Mouse (Mus musculus) hindbrain, embryonic 10.5 days (tissue): ENCODE measurements at regions not wholly inside any gene's neighbourhood (a gene's known extent, or its start where the extent isn't known, plus 50 kb on each side); places are given as distances from the start of the nearest gene placed in this dataset.
A peak's percentile ranks its signal among the peaks of the same experiment; 100 is the strongest.

Source experiments
- DNase-seq: peaks from one replicate; pipeline ENCODE4 v3.0.0-alpha.2; 2017; ENCODE audit warnings: low spot score
- H3K27ac ChIP-seq: fragments of 300-500 bp; sonication (generic); 2 replicates; pipeline ENCODE4 v1.5.1; 2016; ENCODE audit warnings: mild to moderate bottlenecking, moderate library complexity
- H3K27me3 ChIP-seq: fragments of 300-500 bp; sonication (generic); 2 replicates; pipeline ENCODE4 v1.6.1; 2016; ENCODE audit warnings: mild to moderate bottlenecking; ENCODE audit not compliant: poor library complexity, insufficient read depth, severe bottlenecking
- H3K36me3 ChIP-seq: fragments of 300-500 bp; sonication (generic); 2 replicates; pipeline ENCODE4 v1.6.1; 2016; ENCODE audit warnings: mild to moderate bottlenecking, moderate library complexity
- H3K4me1 ChIP-seq: fragments of 300-500 bp; sonication (generic); replicated peaks from 2 replicates; pipeline ENCODE4 v1.6.1; 2016; ENCODE audit warnings: mild to moderate bottlenecking
- H3K4me3 ChIP-seq: fragments of 300-500 bp; sonication (generic); 2 replicates; pipeline ENCODE4 v1.5.1; 2016; ENCODE audit warnings: mild to moderate bottlenecking, moderate library complexity
- H3K9me3 ChIP-seq: fragments of 300-500 bp; sonication (generic); 2 replicates; pipeline ENCODE4 v1.6.1; 2016; ENCODE audit warnings: mild to moderate bottlenecking, moderate library complexity
- WGBS: fragments of 180-500 bp; shearing (Covaris S2); methylation state at CpG from one replicate; pipeline ENCODE4 v1.1.7; 2016; 5-methylcytosine and 5-hydroxymethylcytosine counted together

DNA sequence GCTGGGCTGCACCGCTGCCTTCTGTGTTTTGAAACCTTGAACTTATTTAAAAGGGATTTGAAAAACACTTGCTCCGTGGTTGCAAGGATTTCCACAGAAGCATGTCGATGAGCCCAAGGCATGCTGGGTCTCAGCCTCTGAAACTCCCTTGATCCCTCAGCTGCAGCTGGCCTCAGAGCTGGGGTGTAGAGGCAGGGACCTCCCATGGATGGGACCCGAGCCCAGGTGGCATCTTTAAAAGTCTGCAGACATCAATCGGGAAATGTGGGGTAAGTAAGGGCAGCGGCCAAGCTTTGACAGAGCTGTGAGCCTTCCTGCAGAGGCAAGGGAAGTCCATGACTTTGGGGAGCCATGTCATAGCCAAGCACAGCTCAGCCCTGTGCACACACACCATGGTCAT lies 207.1 kb downstream of the Cdc5l start:
- WGBS, result 44% methylated on average over 6 of the region's 6 CpGs
- no peaks in the 10 kb centered on the region for H3K27me3 ChIP-seq
- H3K4me1 ChIP-seq, result peaks cover 57% of the 10 kb centered on the region
- H3K4me3 ChIP-seq, result no peak overlapping the region
- H3K36me3 ChIP-seq, result no peaks in the 10 kb centered on the region
- H3K9me3 ChIP-seq, result no peaks in the 10 kb centered on the region
- H3K27ac ChIP-seq, result 0 out of 2 replicates have a peak overlapping the region, but pooled peaks have one; percentile 23
- no peak for DNase-seq

DNA sequence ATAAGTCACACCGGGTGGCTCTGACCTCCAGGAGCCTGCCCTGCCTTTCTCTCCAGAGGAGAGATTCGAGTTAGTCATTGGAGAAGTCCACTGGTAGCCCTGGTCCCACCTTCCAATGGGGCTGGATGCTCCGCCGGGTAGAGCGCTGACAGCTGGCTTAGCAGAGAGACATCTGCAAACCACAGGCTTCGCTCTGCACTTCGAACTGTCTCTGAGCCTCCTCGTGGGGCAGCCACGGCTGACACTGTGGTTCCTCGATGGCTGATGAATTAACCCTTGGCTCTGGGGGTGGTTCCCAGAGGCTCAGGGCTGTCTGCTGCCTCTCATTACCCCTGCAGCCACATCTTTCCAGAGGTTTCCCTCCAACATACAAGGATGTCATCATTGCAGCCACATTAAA lies 211.9 kb downstream of the Cdc5l start:
- 64% methylated on average over 10 of the region's 10 CpGs for WGBS
- no peaks in the 10 kb centered on the region for H3K36me3 ChIP-seq
- no peaks in the 10 kb centered on the region for H3K27me3 ChIP-seq
- 0 out of 2 replicates have a peak overlapping the region, but pooled peaks have one; percentile 24 for H3K27ac ChIP-seq
- DNase-seq, result no peak
- no peak overlapping the region for H3K4me3 ChIP-seq
- H3K4me1 ChIP-seq, result peaks cover 46% of the 10 kb centered on the region
- H3K9me3 ChIP-seq, result no peaks in the 10 kb centered on the region

- DNase-seq, result no peak
- Histone ChIP-seq H3K4me3 (no peak overlapping the region), H3K4me1 (peaks cover 38% of the 10 kb centered on the region), H3K27ac (no peak overlapping the region), H3K9me3 (no peaks in the 10 kb centered on the region), H3K27me3 (no peaks in the 10 kb centered on the region), H3K36me3 (no peaks in the 10 kb centered on the region)
- WGBS, result 92% methylated on average over 5 of the region's 5 CpGs
Measured at GRCm38 (mm10) chr17:45217126-45217525, 216.4 kb downstream of the Cdc5l start.

GRCm38 (mm10) chr17:45215067-45216049 lies 218.2 kb downstream of the Cdc5l start:
- no peak for DNase-seq
- H3K4me1 ChIP-seq, result peaks cover 34% of the 10 kb centered on the region
- no peaks in the 10 kb centered on the region for H3K36me3 ChIP-seq
- H3K4me3 ChIP-seq, result no peak overlapping the region
- WGBS, result 72% methylated on average over 15 of the region's 15 CpGs
- H3K9me3 ChIP-seq, result no peaks in the 10 kb centered on the region; the same call in 1 of the 2 replicates
- H3K27me3 ChIP-seq, result no peaks in the 10 kb centered on the region
- peak overlapping the region; percentile 56; the same call in 1 of the 2 replicates for H3K27ac ChIP-seq

DNA sequence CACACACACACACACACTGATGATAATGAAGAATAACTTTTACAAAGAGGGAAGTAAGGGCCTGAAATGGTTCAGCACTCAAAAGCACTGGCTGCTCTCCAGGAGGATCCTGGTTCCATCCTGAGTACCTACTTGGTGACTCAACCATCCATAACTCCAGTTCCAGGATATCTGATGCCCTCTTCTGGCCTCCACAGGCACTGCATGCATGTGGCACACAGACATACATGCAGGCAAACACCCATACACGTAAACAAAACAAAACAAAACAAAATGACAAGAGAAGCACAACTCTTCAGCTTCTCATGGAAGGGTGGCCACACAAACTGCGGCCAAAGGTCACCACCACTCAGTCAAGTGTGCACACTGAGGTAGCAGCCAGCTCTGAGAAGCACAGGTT lies 222.6 kb downstream of the Cdc5l start:
- 92% methylated on average over 2 of the region's 2 CpGs for WGBS
- no peaks in the 10 kb centered on the region; the same call in 1 of the 2 replicates for H3K9me3 ChIP-seq
- no peaks in the 10 kb centered on the region for H3K36me3 ChIP-seq
- no peak for DNase-seq
- H3K4me1 ChIP-seq, result peaks cover 27% of the 10 kb centered on the region
- H3K27ac ChIP-seq, result no peak overlapping the region
- H3K27me3 ChIP-seq, result no peaks in the 10 kb centered on the region
- no peak overlapping the region for H3K4me3 ChIP-seq

- Histone ChIP-seq H3K36me3 (no peaks in the 10 kb centered on the region), H3K4me1 (peaks cover 17% of the 10 kb centered on the region), H3K27me3 (no peaks in the 10 kb centered on the region), H3K27ac (peak overlapping the region; percentile 76), H3K4me3 (no peak overlapping the region), H3K9me3 (no peaks in the 10 kb centered on the region; the same call in 1 of the 2 replicates)
- no peak for DNase-seq
- WGBS, result 48% methylated on average over 3 of the region's 3 CpGs
Measured at GRCm38 (mm10) chr17:45209387-45209663, 224.2 kb downstream of the Cdc5l start.

GRCm38 (mm10) chr17:45208596-45209386 lies 224.7 kb downstream of the Cdc5l start:
- Histone ChIP-seq H3K27ac (peak overlapping the region; percentile 76), H3K9me3 (no peaks in the 10 kb centered on the region; the same call in 1 of the 2 replicates), H3K4me1 (peaks cover 17% of the 10 kb centered on the region), H3K36me3 (no peaks in the 10 kb centered on the region), H3K4me3 (no peak overlapping the region), H3K27me3 (no peaks in the 10 kb centered on the region)
- 41% methylated on average over 14 of the region's 14 CpGs for whole genome bisulfite sequencing
- peak; percentile 58 for DNase-seq

- H3K36me3 ChIP-seq, result no peaks in the 10 kb centered on the region
- H3K9me3 ChIP-seq, result no peaks in the 10 kb centered on the region
- peaks cover 16% of the 10 kb centered on the region for H3K4me1 ChIP-seq
- no peak overlapping the region for H3K4me3 ChIP-seq
- DNase-seq, result no peak
- 92% methylated on average over 6 of the region's 6 CpGs for WGBS
- no peak overlapping the region for H3K27ac ChIP-seq
- H3K27me3 ChIP-seq, result no peaks in the 10 kb centered on the region
Measured at GRCm38 (mm10) chr17:45195779-45196178, 237.8 kb downstream of the Cdc5l start.

DNA sequence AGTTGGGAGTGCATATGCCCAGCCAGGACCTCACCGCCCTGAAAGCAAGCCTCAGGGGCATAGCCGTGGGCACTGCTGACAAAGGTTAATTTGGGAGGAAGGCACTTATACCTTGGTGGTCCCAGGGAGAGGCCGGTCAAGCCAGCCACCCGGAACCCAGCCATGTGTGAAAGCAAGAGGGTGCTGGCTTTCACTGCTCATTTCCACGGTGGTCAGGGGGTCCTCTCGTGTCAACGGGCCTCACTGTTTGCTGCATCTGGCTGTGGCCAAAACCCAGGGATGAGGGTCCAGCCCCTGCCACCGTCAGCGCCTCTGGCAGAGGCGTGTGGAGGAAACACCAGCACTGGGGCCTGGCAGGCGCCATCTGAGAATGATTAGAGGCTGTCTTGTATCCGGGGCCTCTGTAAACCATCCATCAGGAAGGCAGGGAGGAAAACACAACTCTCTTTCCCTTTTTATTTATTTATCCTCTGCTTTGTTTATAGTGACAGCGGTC lies 238.7 kb downstream of the Cdc5l start:
- DNase-seq, result peak; percentile 29

DNA sequence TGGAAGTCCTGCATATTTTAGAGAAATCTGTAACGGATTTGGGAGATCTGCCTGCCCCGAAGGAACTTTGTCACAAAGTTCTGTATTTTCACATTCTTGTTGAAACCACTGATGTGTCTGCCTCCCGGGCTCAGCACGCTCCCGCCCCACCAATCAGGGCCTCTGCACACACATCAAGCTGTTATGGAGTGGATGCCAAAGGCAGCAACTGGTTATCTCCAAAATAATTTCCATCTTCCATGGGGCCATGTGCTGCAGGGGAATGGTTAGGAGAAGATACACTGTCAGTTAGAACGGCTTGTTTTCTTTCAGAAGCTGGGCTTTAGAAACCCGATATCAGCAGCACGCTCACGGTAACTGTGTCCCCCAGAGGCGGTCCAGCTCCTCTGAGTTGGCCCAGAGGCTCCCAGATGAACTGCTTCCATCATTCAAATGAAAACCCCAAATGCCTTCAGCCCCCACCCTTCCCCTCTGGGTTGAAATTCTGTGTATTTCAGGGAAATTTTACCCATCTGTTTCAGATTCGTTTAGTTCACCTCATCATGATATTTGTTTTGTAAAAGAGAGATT lies 240.0 kb downstream of the Cdc5l start:
- Histone ChIP-seq H3K4me1 (peaks cover 16% of the 10 kb centered on the region), H3K4me3 (no peak overlapping the region), H3K27ac (no peak overlapping the region), H3K27me3 (no peaks in the 10 kb centered on the region), H3K36me3 (no peaks in the 10 kb centered on the region), H3K9me3 (no peaks in the 10 kb centered on the region)
- 57% methylated on average over 11 of the region's 11 CpGs for WGBS
- peak; percentile 15 for DNase-seq

More for the DNA sequence above, 238.7 kb downstream of the Cdc5l start:
- no peaks in the 10 kb centered on the region for H3K27me3 ChIP-seq
- H3K9me3 ChIP-seq, result no peaks in the 10 kb centered on the region
- H3K4me3 ChIP-seq, result no peak overlapping the region
- peak overlapping the region; percentile 9; the same call in 1 of the 2 replicates for H3K27ac ChIP-seq
- WGBS, result 54% methylated on average over 13 of the region's 13 CpGs
- peaks cover 16% of the 10 kb centered on the region for H3K4me1 ChIP-seq
- no peaks in the 10 kb centered on the region for H3K36me3 ChIP-seq

DNA sequence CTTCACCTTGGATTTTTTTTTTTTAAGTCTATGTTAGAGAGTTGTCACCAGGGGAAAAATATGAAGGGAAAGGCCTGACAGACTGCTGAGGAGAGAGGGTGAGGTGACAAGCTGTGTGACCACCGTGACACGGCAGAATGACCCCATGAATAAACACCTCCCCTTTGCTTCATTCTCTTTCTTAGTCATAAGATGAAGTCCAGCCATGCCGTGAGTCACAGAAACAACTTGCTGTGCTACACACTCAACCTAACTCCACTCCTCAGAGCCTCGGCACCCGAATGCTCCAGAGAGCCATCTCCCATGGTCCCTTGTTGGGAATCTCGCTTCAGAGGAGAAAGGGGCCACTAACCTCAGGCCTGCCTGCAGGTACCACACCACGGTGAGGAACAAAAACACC lies 246.1 kb downstream of the Cdc5l start:
- H3K9me3 ChIP-seq, result peaks cover 6% of the 10 kb centered on the region; the same call in 1 of the 2 replicates
- WGBS, result 75% methylated on average over 7 of the region's 7 CpGs

DNA sequence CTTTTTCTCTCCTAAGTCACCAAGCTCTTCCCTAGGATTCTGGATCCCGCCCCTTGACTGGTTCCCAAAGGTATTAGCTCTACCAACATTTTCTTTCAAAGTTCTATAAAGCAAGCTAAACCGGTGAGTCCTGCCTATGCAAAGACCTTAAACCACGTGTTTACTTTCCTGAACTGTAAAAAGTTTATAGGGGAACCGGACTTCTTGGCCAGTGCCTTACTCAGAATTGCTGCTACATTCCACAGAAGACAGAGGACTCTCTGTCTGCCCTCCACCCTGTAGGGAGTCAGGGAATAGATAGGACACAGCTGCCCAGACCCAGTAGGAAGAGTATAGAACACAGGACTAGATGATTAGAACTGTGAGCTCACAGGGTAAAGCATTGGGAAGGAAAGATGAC lies 257.2 kb downstream of the Cdc5l start:
- DNase-seq, result no peak
- 0 out of 2 replicates have a peak, but pooled peaks cover 6% of the 10 kb centered on the region for H3K9me3 ChIP-seq
- no peak overlapping the region for H3K27ac ChIP-seq
- H3K27me3 ChIP-seq, result no peaks in the 10 kb centered on the region
- H3K4me1 ChIP-seq, result no peaks in the 10 kb centered on the region
- WGBS, result 79% methylated on average over 4 of the region's 4 CpGs
- H3K36me3 ChIP-seq, result no peaks in the 10 kb centered on the region
- H3K4me3 ChIP-seq, result no peak overlapping the region

More for the DNA sequence above, 246.1 kb downstream of the Cdc5l start:
- H3K36me3 ChIP-seq, result no peaks in the 10 kb centered on the region
- no peak overlapping the region for H3K4me3 ChIP-seq
- H3K27ac ChIP-seq, result 0 out of 2 replicates have a peak overlapping the region, but pooled peaks have one; percentile 8
- H3K27me3 ChIP-seq, result no peaks in the 10 kb centered on the region
- DNase-seq, result no peak
- H3K4me1 ChIP-seq, result peaks cover 10% of the 10 kb centered on the region
